Mouse (Mus musculus) liver, embryonic 14.5 days (tissue): ENCODE results near the gene Dmxl2. TPM values are rescaled to one million over a fixed set of nuclear protein-coding genes. Genes with fewer than 3 reads are reported as not detected.

Source experiments
- ATAC-seq: fragments of 200-750 bp; cut with Nextera tagmentation; 2 replicates; pipeline ENCODE4 v1.8.0; 2017; ENCODE audit warnings: moderate number of reproducible peaks, mild to moderate bottlenecking, moderate library complexity; ENCODE audit not compliant: insufficient read depth
- DNase-seq, 3 experiments: peaks; one replicate each; pipeline ENCODE4 v3.0.0-alpha.2; 2012 to 2013; ENCODE audit warnings: low read depth in 3 of 3, low spot score in 3 of 3
- H3K27ac ChIP-seq: fragments of 300-500 bp; sonication (generic); 2 replicates; pipeline ENCODE4 v1.5.1; 2014; ENCODE audit warnings: moderate library complexity, mild to moderate bottlenecking, control low read depth, inconsistent platforms
- H3K27me3 ChIP-seq: fragments of 300-500 bp; sonication (generic); 2 replicates; pipeline ENCODE4 v1.6.1; 2014; ENCODE audit warnings: mild to moderate bottlenecking, low read length, moderate library complexity; ENCODE audit not compliant: control insufficient read depth, insufficient read depth
- H3K36me3 ChIP-seq: fragments of 300-500 bp; sonication (generic); replicated peaks from 2 replicates; pipeline ENCODE4 v1.6.1; 2014; ENCODE audit warnings: low read depth; ENCODE audit not compliant: control insufficient read depth, insufficient read depth
- H3K4me1 ChIP-seq, 2 experiments: fragments of 200-500 bp in 1 of 2; fragments of 300-500 bp in 1 of 2; sonication (generic) in 1 of 2; replicated peaks; 2 replicates each; pipeline ENCODE4 v1.6.1; 2012 to 2014; ENCODE audit warnings: antibody characterized with exemption in 1 of 2, inconsistent platforms in 1 of 2, low read length in 1 of 2; ENCODE audit not compliant: control insufficient read depth in 2 of 2, insufficient read depth in 2 of 2
- H3K4me2 ChIP-seq: fragments of 300-500 bp; sonication (generic); 2 replicates; pipeline ENCODE4 v1.6.1; 2014; ENCODE audit warnings: low read depth, mild to moderate bottlenecking, control low read depth, moderate library complexity
- H3K4me3 ChIP-seq, 2 experiments: fragments of 200-500 bp in 1 of 2; fragments of 300-500 bp in 1 of 2; sonication (generic) in 1 of 2; 2 replicates each; pipeline ENCODE4 v1.5.1; 2012 to 2014; ENCODE audit warnings: low read depth in 2 of 2, low read length in 2 of 2, mild to moderate bottlenecking in 2 of 2, control low read depth in 1 of 2, inconsistent platforms in 1 of 2, moderate library complexity in 1 of 2; ENCODE audit not compliant: insufficient read depth in 1 of 2
- H3K9ac ChIP-seq: fragments of 300-500 bp; sonication (generic); replicated peaks from 2 replicates; pipeline ENCODE4 v1.6.1; 2014; ENCODE audit warnings: mild to moderate bottlenecking, control low read depth, moderate library complexity
- H3K9me3 ChIP-seq: fragments of 300-500 bp; sonication (generic); 2 replicates; pipeline ENCODE4 v1.6.1; 2016; ENCODE audit warnings: low read length, mixed read lengths; ENCODE audit not compliant: control insufficient read depth
- CTCF ChIP-seq: IDR thresholded peaks from 2 replicates; pipeline ENCODE4 v1.5.1; 2016; ENCODE audit warnings: antibody characterized with exemption, low read depth, control low read depth
- EP300 ChIP-seq: IDR thresholded peaks from 2 replicates; pipeline ENCODE4 v1.6.1; 2016; ENCODE audit warnings: antibody characterized with exemption, low read depth
- WGBS: fragments of 180-500 bp; shearing (Covaris S2); extraction: QIAGEN DNeasy Blood & Tissue Kit; methylation state at CpG from one replicate; pipeline ENCODE4 v1.1.7; 2014; ENCODE audit not compliant: insufficient replicate concordance; 5-methylcytosine and 5-hydroxymethylcytosine counted together
- polyA plus RNA-seq, 2 experiments: library from polyadenylated mRNA; depleted of rRNA in 1 of 2; stranded (reverse) in 1 of 2; unstranded in 1 of 2; fragments of >200 nt; fragmentation: Nextera tagmentation in 1 of 2; extraction: Ambion mirVana in 1 of 2; gene quantifications; 2 replicates each; pipeline versions ENCODE4 v1.2.1 to v1.2.3; 2012 to 2014

Dmxl2 gene
- polyA plus RNA-seq, 2 experiments, result 0.98 to 0.99 TPM

DNA sequence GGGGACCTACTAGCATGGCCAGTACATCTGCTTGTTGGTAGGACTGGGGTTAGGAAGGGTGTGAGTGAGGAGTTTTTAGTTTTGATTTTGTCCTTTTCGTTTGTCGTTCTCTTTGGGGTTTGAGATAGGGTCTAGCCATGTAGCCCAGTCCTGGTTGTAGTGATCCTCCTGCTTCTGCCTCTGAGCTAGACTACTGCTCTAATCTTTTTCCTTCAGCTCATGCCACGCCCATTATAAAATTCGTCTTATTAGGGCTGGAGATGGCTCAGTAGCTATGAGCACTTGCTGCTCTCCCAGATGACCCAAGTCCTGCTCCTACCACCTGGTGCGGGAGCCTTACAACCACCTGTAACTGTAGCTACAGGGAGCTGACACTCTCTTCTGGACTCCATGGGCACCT, 26.9 kb downstream of the Dmxl2 start:
- H3K27ac ChIP-seq, result no peak overlapping the region
- peaks cover 0 to 5% of the 10 kb centered on the region in 2 experiments; a peak in 2 of 4 replicates for H3K4me1 ChIP-seq
- H3K4me2 ChIP-seq, result no peak overlapping the region
- no peaks in the 10 kb centered on the region for H3K36me3 ChIP-seq
- 0 out of 2 replicates have a peak, but pooled peaks have one; percentile 28 for ATAC-seq
- H3K9me3 ChIP-seq, result no peaks in the 10 kb centered on the region
- DNase-seq, result no peak
- no peak overlapping the region for H3K4me3 ChIP-seq
- no peaks in the 10 kb centered on the region for H3K27me3 ChIP-seq
- no peak for TF ChIP-seq EP300
- TF ChIP-seq CTCF, result no peak
- WGBS, result 28% methylated on average over 5 of the region's 5 CpGs
- H3K9ac ChIP-seq, result no peak overlapping the region

DNA sequence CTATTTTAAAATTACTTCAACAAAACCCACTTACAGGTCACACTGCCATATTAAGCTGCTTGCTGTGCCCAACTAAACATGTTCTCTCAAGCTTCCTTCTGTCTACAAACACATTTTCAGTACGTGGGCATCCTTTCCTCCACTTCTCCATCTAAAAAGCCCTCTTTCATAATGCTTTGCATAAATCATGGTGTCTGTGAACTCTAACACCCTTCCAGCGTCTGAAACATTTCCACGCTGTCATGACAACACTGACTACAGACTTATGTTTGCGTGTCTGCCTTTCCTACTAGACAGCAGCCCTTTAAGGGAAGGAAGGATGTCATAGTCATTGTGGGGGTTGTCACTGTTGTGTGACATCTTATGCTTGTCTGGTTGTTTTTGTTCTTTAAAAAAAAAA, 27.4 kb downstream of the Dmxl2 start:
- Histone ChIP-seq H3K27me3 (no peaks in the 10 kb centered on the region), H3K27ac (no peak overlapping the region), H3K36me3 (no peaks in the 10 kb centered on the region), H3K4me2 (no peak overlapping the region), H3K9me3 (no peaks in the 10 kb centered on the region), H3K4me1 (peaks cover 0 to 5% of the 10 kb centered on the region in 2 experiments; a peak in 2 of 4 replicates), H3K9ac (no peak overlapping the region), H3K4me3 (no peak overlapping the region)
- ATAC-seq (no peak), DNase-seq (no peak)
- 55% methylated on average over 4 of the region's 4 CpGs for WGBS
- TF ChIP-seq EP300, result no peak
- no peak for TF ChIP-seq CTCF

DNA sequence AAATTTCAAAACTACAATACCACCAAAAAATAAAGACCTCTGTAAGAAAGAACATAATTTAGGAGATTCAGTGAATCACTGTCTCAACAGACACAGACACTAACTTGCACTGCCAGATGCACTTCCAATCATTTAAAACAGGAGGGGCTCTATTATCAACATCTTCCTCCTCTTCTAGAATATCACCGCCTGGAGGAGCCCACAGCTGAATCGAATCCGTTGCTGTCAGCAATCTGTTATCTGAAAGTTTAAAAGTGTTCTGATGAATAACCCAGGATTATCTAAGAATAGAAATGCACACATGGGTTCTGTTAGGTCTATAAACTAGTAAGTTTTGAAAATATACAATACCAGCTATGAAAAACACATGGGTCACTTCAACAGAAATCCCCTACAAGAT, 28.6 kb downstream of the Dmxl2 start:
- TF ChIP-seq EP300, result no peak
- TF ChIP-seq CTCF, result no peak
- H3K9ac ChIP-seq, result no peak overlapping the region
- H3K27me3 ChIP-seq, result no peaks in the 10 kb centered on the region
- H3K4me2 ChIP-seq, result no peak overlapping the region
- no peak overlapping the region for H3K4me3 ChIP-seq
- no peak for ATAC-seq
- no peaks in the 10 kb centered on the region for H3K36me3 ChIP-seq
- H3K9me3 ChIP-seq, result no peaks in the 10 kb centered on the region
- H3K4me1 ChIP-seq, result peaks cover 0 to 5% of the 10 kb centered on the region in 2 experiments; a peak in 2 of 4 replicates
- no peak for DNase-seq
- no peak overlapping the region for H3K27ac ChIP-seq
- WGBS, result 22% methylated on average over 3 of the region's 3 CpGs

DNA sequence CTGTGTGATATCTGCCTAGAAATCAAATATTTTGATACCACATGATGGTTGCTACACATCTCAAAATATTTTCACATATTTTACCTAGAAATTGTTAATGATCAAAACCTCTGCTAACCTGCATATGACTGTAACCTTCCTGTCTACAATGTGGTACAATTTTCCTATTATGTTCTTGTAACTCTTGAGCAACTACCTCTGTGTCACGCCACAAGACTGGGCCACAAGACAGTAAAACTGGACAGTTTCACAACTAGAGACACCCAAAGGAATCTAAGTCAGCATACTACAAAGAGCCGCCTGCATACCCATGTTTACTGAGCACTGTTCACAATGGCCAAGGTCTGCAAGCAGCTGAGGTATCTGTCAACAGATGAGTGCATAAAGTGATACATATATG, 32.1 kb downstream of the Dmxl2 start:
- no peak for TF ChIP-seq CTCF
- TF ChIP-seq EP300, result no peak
- Histone ChIP-seq H3K27me3 (no peaks in the 10 kb centered on the region), H3K36me3 (no peaks in the 10 kb centered on the region), H3K9me3 (no peaks in the 10 kb centered on the region), H3K27ac (no peak overlapping the region), H3K4me1 (peaks cover 0 to under 1% of the 10 kb centered on the region in 2 experiments; a peak in 1 of 4 replicates), H3K4me3 (no peak overlapping the region), H3K9ac (no peak overlapping the region), H3K4me2 (no peak overlapping the region)
- DNase-seq (no peak), ATAC-seq (no peak)
- WGBS, result 57% methylated on average over 2 of the region's 2 CpGs

DNA sequence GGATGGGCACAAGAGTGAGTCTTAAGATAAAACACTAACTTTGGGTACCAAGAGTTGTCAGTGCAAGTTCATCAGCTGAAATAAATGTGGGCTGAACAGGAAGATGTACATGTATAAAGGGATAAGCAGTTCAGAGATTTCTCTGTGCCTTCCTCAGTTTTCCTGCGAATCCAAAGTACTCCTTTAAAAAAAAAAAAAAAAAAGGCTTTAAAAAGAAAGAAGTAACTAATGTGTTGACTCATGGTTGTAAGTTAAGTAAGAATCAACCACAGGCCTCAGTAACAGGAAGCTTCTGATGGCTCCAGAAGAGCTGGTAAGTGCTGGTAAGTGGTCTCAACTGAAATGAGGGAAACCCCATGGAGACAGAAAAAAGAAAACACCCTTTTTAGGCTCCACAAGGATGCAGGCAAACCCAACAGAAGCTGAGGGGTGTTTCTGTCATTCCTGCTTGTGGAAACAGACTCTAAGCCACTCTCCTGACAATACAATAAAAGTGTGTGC, 33.9 kb downstream of the Dmxl2 start:
- Histone ChIP-seq H3K27ac (no peak overlapping the region), H3K9me3 (no peaks in the 10 kb centered on the region), H3K4me3 (no peak overlapping the region), H3K9ac (no peak overlapping the region), H3K4me1 (no peaks in the 10 kb centered on the region), H3K4me2 (no peak overlapping the region), H3K27me3 (no peaks in the 10 kb centered on the region), H3K36me3 (no peaks in the 10 kb centered on the region)
- TF ChIP-seq EP300 (no peak), CTCF (no peak)
- DNase-seq (no peak), ATAC-seq (no peak)
- WGBS, result 23% methylated on average over 1 of the region's 1 CpGs
